ENCODE assay signal across 14 mouse cellular contexts in the genomic region with DNA sequence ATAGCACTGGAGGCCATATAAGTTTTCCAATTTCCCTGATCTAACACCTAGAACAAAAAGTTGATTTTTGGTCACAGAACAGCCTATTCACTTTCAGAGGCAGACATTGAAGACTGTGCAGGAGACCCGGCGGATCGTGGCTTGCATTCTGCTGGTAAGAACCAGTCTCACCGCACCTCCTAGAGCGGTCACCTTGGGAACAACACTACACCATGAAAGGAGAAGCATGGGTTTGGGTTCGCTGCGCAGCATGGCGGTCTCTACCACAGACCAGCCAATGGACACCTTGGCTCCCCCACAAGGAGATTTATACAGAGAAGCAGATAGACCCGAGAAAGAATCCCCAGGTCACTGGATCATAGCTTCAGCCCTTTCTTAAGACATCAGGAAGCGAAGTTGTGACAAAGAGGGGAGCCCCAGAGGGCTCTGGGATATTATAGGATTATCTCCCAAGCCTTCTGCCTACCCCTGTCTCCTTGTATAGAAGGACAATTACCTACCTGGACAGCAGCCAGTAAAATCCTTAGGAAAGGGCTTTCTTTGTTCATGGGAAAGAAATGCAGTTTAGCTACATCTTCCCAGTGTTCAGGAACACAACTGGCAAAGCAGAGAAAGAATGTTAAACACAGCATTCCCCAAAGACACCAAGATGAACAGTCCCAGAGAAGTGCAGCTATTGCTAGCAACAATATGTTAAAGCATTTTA.
DNase-seq lines count a peak whose midpoint lies in the region; ATAC-seq and TF ChIP-seq lines count a peak whose summit lies in the region.
"Had no signal": no experiment of that assay in that cellular context is flagged by ENCODE, and none has a peak within 500 bp of the region (broad histone marks: within the 10 kb centered on the region; RNA-seq: fewer than 3 reads in every experiment).

No protein-coding gene starts in this region.

- intact Hi-C loops in heart, postnatal 36 days (cut with DNase I): no loop called here

- H3K9ac ChIP-seq in heart, embryonic 12.5 days: no peak overlapping the region
- no peak overlapping the region for H3K9ac ChIP-seq in hindbrain, embryonic 14.5 days
- no peak overlapping the region; the same call in 1 of the 2 replicates for H3K9ac ChIP-seq in stomach, embryonic 16.5 days (ENCODE audit: low read length)
- H3K9ac ChIP-seq: limb, embryonic 12.5 days; neural tube, embryonic 13.5 days had no signal

- no peak for ATAC-seq in heart, embryonic 12.5 days (ENCODE audit: insufficient number of reproducible peaks, low FRiP score)
- ATAC-seq in hindbrain, embryonic 14.5 days (ENCODE audit: low FRiP score): no peak
- ATAC-seq in stomach, embryonic 16.5 days (ENCODE audit: insufficient read depth, low FRiP score): no peak

- WGBS in heart, embryonic 12.5 days: 90% methylated on average over 10 of the region's 10 CpGs
- 87% methylated on average over 10 of the region's 10 CpGs for WGBS in hindbrain, embryonic 14.5 days
- WGBS in stomach, embryonic 16.5 days: 83% methylated on average over 10 of the region's 10 CpGs
- WGBS in cerebellum, adult 2 months: 97% methylated on average over 10 of the region's 10 CpGs

- H3K36me3 ChIP-seq in heart, embryonic 12.5 days: no peaks in the 10 kb centered on the region
- H3K36me3 ChIP-seq in hindbrain, embryonic 14.5 days (replicated peaks; ENCODE audit: control insufficient read depth, insufficient read depth): no peaks in the 10 kb centered on the region
- H3K36me3 ChIP-seq in stomach, embryonic 16.5 days (ENCODE audit: control insufficient read depth, insufficient read depth, low read length): no peaks in the 10 kb centered on the region
- H3K36me3 ChIP-seq: limb, embryonic 12.5 days; neural tube, embryonic 13.5 days had no signal

- H3K4me2 ChIP-seq in heart, embryonic 12.5 days: no peak overlapping the region
- H3K4me2 ChIP-seq in hindbrain, embryonic 14.5 days (replicated peaks): no peak overlapping the region
- no peak overlapping the region for H3K4me2 ChIP-seq in stomach, embryonic 16.5 days (ENCODE audit: low read depth, low read length)
- H3K4me2 ChIP-seq: limb, embryonic 12.5 days; neural tube, embryonic 13.5 days had no signal

- H3K4me3 ChIP-seq in heart, embryonic 12.5 days: no peak overlapping the region
- no peak overlapping the region for H3K4me3 ChIP-seq in hindbrain, embryonic 14.5 days (replicated peaks; ENCODE audit: low read length)
- no peak overlapping the region for H3K4me3 ChIP-seq in stomach, embryonic 16.5 days (replicated peaks; ENCODE audit: low read length)
- no peak overlapping the region for H3K4me3 ChIP-seq in cerebellum, adult 2 months (replicated peaks; ENCODE audit: insufficient read depth, low read depth, low read length)
- H3K4me3 ChIP-seq: limb, embryonic 12.5 days; neural tube, embryonic 13.5 days had no signal

- DNase-seq in heart, postnatal 36 days: no peak
- peak; percentile 35 for DNase-seq in retina, postnatal 1 day
- no peak for DNase-seq in retina, embryonic 14.5 days (ENCODE audit: low spot score)
- peak; percentile 35 for DNase-seq in hindbrain, embryonic 14.5 days (ENCODE audit: low spot score)
- DNase-seq in cerebellum, adult 2 months: no peak
- no peak for DNase-seq in urinary bladder, postnatal 10 days (ENCODE audit: low spot score)
- DNase-seq: cerebellum, postnatal 14 days; kidney, postnatal 14 days; lung, adult 2 months; thymus, postnatal 25 days had no signal

- peaks cover 31% of the 10 kb centered on the region for H3K4me1 ChIP-seq in heart, embryonic 12.5 days (replicated peaks)
- peaks cover 28% of the 10 kb centered on the region for H3K4me1 ChIP-seq in hindbrain, embryonic 14.5 days (replicated peaks; ENCODE audit: control insufficient read depth, insufficient read depth, low read length)
- peaks cover 6% of the 10 kb centered on the region for H3K4me1 ChIP-seq in stomach, embryonic 16.5 days (ENCODE audit: control insufficient read depth, insufficient read depth, low read length)
- no peaks in the 10 kb centered on the region for H3K4me1 ChIP-seq in cerebellum, adult 2 months (ENCODE audit: control insufficient read depth, insufficient read depth, low read length)

- TF ChIP-seq POLR2A in cerebellum, adult 2 months (IDR thresholded peaks at IDR 0.05; ENCODE audit: borderline replicate concordance, insufficient read depth, low read length): no peak

- no peaks in the 10 kb centered on the region for H3K27me3 ChIP-seq in heart, embryonic 12.5 days (replicated peaks)
- H3K27me3 ChIP-seq in hindbrain, embryonic 14.5 days (ENCODE audit: control insufficient read depth, insufficient read depth, low read length): no peaks in the 10 kb centered on the region
- no peaks in the 10 kb centered on the region for H3K27me3 ChIP-seq in stomach, embryonic 16.5 days (ENCODE audit: control insufficient read depth, insufficient read depth, low read length)
- H3K27me3 ChIP-seq in cerebellum, adult 2 months (ENCODE audit: control insufficient read depth, insufficient read depth, low read length): no peaks in the 10 kb centered on the region
- H3K27me3 ChIP-seq: limb, embryonic 12.5 days; neural tube, embryonic 13.5 days had no signal

- H3K27ac ChIP-seq in heart, embryonic 12.5 days (ENCODE audit: poor library complexity, severe bottlenecking): peak overlapping the region; percentile 55; the same call in 1 of the 2 replicates
- peak overlapping the region; percentile 39; the same call in 1 of the 2 replicates for H3K27ac ChIP-seq in hindbrain, embryonic 14.5 days
- H3K27ac ChIP-seq in stomach, embryonic 16.5 days (ENCODE audit: low read length): peak overlapping the region; percentile 65
- no peak overlapping the region for H3K27ac ChIP-seq in cerebellum, adult 2 months (ENCODE audit: insufficient read depth, low read length)
- H3K27ac ChIP-seq: limb, embryonic 12.5 days; neural tube, embryonic 13.5 days had no signal

- no peaks in the 10 kb centered on the region for H3K9me3 ChIP-seq in heart, embryonic 12.5 days (replicated peaks)
- H3K9me3 ChIP-seq in hindbrain, embryonic 14.5 days (ENCODE audit: control insufficient read depth, low read length): no peaks in the 10 kb centered on the region
- no peaks in the 10 kb centered on the region for H3K9me3 ChIP-seq in stomach, embryonic 16.5 days (replicated peaks; ENCODE audit: control insufficient read depth, low read length)
- H3K9me3 ChIP-seq: limb, embryonic 12.5 days; neural tube, embryonic 13.5 days had no signal

- TF ChIP-seq CTCF in cerebellum, adult 2 months (IDR thresholded peaks at IDR 0.05; ENCODE audit: borderline replicate concordance, insufficient read depth, low read depth, low read length): no peak

Comparison
In these comparisons a context has a peak if more than half of its experiments do, and no peak if none do; other contexts are left out.
1. DNase-seq: peak in retina, postnatal 1 day (single experiment) and hindbrain, embryonic 14.5 days (single experiment); none in heart, postnatal 36 days (0 of 2), retina, embryonic 14.5 days (single experiment), cerebellum, adult 2 months (0 of 2) and urinary bladder, postnatal 10 days (single experiment).